Mouse (Mus musculus) naive thymus-derived CD4-positive, alpha-beta T cell, adult 2 months (primary cell): ENCODE data around the gene Cdon.
"Not testable (repeated sequence)": the region's sequence is repeated elsewhere in the genome, so short reads cannot be mapped to it uniquely, and the experiment has no call there.

Experiments used
- DNase-seq: peaks from one replicate; pipeline ENCODE4 v3.0.0-alpha.2; 2011; ENCODE audit warnings: low read depth

The Cdon gene

DNA sequence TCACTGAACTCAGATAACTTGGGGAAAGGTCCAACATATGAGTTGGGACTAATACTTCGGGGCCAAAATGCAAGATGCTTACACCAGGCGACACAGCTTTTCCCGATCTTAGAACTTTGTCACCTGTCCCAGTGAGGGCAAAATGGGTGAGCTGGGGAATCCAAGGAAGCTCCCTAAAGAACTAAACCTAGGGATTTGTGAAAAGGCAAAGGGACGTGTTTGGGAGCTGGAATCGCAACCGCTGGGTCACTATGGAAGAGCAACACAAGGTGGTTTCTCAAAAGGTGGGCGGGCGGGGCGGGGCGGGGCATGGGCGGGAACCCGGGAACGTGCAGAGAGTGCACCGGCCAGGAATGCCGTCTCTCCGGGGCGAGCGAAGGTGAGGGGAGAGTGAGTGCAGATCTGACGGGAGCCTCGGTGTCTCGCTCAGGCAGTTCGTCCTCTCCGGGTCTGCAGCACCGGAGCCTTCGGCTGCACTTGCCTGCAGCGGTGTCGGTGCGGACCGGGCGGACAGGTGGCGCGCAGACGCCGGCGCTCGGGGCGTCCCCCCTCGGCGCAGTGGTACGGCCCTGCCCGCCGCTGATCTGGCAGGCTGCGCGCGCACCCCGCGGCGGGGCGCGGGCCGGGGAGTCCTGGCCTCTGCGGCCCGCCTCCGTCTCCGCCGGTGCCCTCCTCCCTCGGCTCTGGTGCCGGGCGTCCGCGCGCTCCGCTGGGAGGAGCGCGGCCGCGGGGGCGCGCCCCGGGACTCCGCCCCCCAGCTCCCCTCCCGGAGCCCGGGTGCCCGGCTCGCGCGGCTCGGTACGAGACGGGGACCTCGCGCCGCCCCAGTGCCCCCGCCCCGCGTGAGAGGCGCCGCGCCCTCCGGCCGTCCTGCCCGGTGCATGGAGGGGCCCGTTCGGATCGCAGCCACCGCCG is at the start of gene Cdon:
Gene Cdon, plus strand, starts transcription at position 324 of the 915 bp plus-strand sequence.
- peak; percentile 94 for DNase-seq

GRCm38 (mm10) chr9:35372324-35373101 is 48.4 kb upstream of the Cdon start:
- no peak for DNase-seq

GRCm38 (mm10) chr9:35377916-35378315 is 43.0 kb upstream of the Cdon start:
- DNase-seq: no peak

- DNase-seq: no peak
Measured at GRCm38 (mm10) chr9:35378991-35379390, 41.9 kb upstream of the Cdon start.

- DNase-seq: no peak
Measured at GRCm38 (mm10) chr9:35399896-35400295, 21.0 kb upstream of the Cdon start.

- no peak for DNase-seq
Measured at GRCm38 (mm10) chr9:35400398-35400797, 20.5 kb upstream of the Cdon start.

GRCm38 (mm10) chr9:35400831-35401230 is 20.1 kb upstream of the Cdon start:
- no peak for DNase-seq

- no peak for DNase-seq
Measured at GRCm38 (mm10) chr9:35402584-35402991, 18.3 kb upstream of the Cdon start.

GRCm38 (mm10) chr9:35403490-35403889 is 17.4 kb upstream of the Cdon start:
- no peak for DNase-seq

- no peak for DNase-seq
Measured at GRCm38 (mm10) chr9:35405038-35405905, 15.7 kb upstream of the Cdon start.

- DNase-seq: no peak
Measured at GRCm38 (mm10) chr9:35411225-35411965, 9.5 kb upstream of the Cdon start.

DNA sequence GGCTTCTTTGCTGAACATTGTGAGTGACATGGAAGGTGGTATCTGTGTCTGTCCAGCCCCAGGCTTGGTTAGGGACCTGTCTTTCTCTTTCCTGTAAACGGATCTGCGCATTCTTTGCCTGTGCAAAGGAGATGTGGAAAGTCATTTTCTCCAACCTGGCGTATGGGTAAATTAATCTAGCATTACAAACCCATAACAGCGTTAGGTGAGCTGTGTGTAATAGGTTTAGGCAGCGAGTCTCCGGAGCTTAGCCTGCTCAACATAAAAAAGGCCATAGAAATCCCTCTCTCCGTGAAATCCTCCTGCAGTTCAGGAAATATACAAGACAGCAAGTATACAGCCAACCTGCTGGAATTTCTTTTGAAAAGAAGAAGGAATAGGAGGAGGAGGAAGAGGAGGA is 9.0 kb upstream of the Cdon start:
- DNase-seq: no peak

GRCm38 (mm10) chr9:35421730-35422235 is 855 bp downstream of the Cdon start:
- no peak for DNase-seq

DNA sequence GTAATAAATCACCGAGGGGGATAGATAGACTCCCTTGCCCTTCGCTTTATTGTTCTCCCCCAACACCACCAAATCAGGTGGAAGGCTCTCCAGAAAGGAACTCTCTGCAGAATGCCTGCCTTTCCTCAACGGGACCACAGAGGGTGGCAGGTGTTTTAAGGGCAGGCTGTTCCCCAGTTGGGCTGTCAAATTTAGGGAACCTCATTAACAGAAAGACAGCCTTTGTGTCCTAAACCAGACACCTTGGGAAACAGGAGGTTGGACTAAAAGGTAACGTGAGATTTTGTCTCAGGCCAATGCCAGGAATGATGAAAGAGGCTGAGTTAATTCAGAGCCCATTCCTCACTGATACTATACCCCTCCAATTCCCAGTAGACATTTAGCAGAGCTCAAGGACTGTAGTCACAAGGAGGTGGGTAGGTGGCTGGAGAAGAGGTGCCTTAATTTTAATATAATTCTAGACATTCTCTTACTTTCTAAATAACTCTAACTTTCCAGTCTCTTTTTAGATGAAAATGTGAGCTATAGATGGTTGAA is 1.5 kb downstream of the Cdon start:
- peak; percentile 14 for DNase-seq

GRCm38 (mm10) chr9:35423265-35423664 is 2.3 kb downstream of the Cdon start:
- peak; percentile 75 for DNase-seq

GRCm38 (mm10) chr9:35424671-35425070 is 3.7 kb downstream of the Cdon start:
- DNase-seq: no peak

DNA sequence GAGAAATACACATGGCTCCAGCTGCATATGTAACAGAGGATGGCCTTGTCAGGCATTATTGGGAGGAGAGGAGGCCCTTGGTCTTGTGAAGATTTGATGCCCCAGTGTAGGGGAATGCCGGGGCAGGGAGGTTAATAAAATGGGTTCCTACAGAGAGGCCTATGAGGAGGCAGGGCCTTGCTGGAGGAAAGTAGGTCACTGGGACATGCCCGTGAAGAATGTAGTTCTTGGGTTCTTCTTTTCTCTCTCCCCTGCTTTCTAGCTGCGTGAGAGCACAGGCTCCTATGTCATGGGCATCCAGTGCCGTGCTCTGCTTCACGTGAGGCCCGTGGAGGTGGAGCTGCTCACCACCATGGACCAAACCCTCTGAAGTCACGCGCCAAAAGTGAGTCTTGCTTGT is 9.5 kb downstream of the Cdon start:
- DNase-seq: no peak

DNA sequence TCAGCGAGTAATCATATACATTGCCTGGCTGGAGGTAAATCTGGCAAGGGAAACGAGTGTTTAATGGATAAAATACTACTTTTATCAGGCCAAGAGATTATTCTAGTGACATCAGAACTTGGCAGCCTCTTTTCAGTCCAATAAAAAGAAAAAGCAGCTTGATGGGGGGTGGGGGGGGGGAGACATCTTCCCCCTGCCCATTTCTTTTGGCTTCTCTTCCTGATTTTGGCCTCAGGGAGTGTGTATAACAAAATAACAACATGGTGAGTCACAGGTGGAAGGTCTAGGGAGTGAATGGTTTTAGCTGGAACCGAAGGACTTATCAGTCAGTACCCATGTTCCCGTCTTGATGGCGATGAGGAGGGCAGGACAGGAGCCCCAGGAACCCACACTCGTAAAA is 10.5 kb downstream of the Cdon start:
- no peak for DNase-seq

- DNase-seq: not testable (repeated sequence)
Measured at GRCm38 (mm10) chr9:35432717-35433297, 11.9 kb downstream of the Cdon start.

GRCm38 (mm10) chr9:35434340-35434739 is 13.4 kb downstream of the Cdon start:
- no peak for DNase-seq
